Mouse (Mus musculus) layer of hippocampus, adult 9-11 months (tissue): ENCODE measurements around the gene Sdcbp2.

Experiments
- DNase-seq: peaks from one replicate; pipeline ENCODE4 v3.0.0; 2022

Gene Sdcbp2

DNA sequence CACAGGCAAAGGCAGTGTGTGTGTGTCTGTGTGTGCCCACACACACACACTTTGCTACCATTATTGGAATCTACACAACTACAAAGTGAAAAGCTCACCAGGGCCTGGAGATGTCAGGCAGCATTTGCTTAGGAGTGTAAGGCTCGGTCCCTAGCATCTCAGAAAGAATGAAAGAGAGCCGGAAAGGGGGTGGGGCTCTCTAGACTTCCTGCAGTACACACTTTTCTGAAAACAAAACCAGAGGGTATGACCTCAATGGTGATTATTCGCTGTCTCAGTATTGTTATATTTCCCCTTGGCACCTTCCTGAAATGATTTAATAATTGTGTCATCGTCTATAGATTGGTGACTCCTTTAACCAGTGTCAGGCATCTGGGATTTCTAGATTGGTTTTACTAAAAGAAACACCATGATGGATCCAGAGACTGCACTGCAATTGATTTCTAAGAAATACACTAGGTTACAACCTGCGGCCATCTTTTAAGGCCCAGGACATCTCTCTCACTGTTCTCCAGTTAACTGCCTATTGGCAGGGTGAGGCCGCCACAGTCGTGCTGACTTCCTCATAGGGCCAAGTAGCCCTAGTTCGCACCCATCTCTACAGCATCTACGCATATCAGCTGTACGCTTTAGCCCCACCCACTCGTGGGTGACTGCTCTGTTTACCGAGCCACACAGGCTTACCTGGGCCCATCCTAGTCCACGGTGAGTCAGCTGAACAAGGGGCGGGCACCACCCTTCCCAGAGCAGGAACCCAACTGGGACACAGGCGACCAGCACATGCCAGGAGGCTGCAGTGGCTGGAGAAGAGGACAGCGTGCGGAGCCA, at the start of gene Sdcbp2:
Gene Sdcbp2, plus strand, starts transcription at position 750 of the 828 bp plus-strand sequence.
- no peak for DNase-seq

DNA sequence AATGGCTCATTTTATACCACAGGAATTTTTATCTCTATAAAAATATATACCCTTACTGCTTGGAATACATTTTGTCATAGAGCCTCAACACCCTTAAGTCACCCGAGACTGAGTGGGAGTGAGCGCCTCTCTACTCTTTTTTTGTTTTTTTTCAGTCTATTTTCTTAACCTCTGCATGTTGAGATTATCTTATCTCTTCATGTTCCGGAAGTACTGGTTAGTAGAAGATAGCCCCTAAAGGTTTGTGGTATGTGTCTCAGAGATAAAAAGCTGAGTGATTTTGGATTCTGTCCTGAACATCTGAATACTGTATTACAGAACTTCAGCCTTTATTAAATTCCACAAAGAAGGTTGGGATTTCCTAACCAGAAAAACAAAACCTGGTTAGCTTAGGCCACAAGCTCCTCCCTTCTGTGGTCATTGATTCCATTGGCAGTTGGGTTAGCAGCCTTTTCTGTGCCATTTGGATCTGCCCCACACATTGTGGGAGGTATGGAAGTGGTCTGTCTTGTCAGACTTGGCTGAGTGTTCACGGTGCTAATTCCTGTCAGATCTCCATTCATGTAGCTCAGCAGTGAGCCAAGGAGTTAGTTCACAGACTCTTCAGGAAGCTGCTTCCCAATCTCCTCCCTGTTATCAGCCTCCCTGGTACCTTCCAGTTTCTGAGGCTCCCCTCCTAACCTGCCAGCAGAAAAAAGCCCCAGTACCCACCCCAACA, 47.9 kb upstream of the Sdcbp2 start:
- DNase-seq: no peak

DNA sequence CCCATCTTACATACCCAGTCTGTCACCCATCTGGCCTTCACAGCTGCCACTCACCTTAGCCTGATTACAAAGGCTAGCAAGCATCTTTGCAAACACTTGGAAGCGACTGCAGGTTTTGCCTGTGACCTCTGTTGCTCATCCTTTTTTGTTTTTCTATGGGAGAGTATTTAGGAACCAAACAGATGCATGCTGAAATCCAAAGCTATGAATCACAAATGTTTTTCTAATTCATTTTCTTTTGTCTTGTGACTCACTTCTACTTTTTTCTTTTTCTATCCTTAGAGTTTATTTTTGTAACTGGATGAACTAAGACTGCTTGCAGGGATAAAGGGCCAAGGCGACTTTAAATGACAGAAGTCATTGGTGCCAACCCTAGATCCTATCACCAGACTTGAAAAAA, 46.9 kb upstream of the Sdcbp2 start:
- no peak for DNase-seq

DNA sequence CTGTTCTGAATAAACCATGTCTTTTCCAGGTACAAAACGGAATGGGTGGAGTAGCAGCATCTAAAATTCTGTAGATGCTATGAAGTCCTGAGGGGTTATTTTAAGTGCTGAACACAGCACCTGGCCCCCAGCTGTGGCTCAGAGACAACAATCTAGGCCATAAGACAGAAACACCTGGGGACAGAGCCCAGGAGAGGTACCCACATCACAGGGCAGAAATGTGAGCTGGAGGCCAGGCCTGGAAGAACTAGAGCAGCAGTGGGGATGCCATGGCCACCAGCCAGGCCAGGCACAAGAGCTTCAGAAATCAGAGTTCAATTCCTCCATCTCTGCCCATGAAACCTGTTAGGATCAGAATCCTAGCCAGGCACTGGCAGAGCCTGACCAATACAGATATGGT, 44.4 kb upstream of the Sdcbp2 start:
- DNase-seq: no peak

DNA sequence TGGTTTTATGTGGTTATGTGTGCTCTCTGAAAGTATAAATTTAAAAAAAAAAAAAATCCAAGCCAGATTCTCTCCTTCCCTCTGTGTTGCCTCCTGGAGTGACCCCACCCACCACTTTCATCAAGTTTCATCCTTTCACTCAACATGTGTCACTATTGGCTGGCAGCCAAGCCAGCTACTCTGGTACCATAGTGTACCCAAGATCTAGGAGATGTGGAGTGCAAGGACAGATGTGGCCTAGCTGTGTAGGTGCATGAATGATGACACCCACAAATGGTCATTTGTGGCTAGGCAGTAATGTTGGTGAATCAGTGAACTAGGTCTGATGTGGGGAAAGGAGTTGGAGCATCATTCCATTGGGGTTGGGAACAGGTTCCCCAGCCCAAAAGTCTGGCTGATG, 43.3 kb upstream of the Sdcbp2 start:
- DNase-seq: no peak

DNA sequence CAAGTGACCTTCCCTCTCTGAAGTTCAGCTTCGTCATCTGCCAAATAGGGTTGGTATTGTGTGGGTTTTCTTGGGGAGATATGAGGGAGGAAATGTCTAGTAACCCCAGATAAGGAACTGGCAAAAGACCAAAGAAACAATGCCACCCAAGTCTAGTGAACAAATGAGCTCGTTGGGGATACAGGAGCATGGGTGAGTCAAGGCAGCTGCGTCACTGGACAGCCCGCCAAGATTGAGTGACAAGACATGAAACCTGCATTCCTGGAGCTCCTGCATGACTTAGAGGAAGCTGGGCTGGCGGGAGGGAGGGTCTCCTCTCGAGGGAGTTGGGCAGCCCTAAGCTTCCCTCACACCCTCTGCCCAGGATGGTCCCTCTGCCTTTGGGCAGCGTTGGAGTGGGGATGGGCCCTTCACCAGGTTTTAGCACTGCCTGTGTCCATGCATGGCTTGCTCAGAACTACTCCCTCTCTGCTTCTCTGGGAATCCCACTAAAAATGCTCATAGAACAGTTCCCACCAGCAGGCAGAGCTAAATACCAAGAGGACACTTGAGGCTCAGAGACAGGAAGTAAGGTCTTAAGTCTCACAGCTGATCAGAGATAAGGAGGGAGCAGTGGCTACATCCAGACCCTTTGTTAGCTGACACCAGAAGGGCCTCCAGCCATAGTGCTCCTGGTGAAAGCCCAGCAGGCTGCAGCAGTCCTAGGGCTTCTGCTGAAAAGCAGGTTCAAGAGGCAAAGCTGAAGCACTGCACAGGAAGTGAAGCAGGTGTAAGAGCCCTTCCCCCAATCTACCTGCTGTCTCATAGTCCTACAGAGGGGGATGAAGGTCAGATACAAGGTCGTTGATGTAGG, 41.8 kb upstream of the Sdcbp2 start:
- DNase-seq: no peak

DNA sequence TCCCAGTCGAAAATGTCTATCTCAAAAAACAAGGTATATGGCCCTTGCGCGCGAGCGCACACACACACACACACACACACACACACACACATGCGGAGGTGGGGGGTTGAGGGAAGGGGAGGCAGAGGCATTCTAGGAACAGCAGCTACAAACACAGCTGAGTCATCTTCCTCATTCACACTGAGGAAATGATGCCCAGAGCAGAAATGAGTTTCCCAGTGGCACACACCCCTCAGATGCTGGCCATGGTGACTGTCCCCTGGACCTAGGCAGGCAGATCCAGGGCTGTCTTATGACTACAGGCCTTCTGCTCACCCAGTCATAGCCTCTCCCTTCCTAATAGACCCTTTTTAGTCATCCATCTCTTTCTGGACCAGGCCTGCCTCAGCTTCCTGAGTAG, 38.8 kb upstream of the Sdcbp2 start:
- DNase-seq: no peak

GRCm38 (mm10) chr2:151535961-151536617, 36.3 kb upstream of the Sdcbp2 start:
- DNase-seq: no peak

DNA sequence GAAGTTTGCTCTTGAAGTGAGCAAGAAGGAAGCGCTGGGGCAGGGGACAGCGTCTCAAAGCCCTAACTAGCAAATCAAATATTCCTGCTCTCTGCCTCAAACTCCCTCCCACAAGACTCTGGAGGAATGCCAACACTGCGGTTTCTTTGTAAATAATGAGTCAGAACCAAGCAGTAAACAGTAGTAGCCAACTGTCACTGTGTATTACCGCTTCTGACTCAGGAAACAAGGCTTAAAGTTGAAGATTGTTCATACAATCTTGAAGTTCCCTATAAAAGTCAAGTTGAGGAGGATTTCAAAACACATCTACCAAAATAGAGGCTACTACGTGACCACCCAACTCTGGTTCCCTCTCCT, 35.8 kb upstream of the Sdcbp2 start:
- peak; percentile 70 for DNase-seq

DNA sequence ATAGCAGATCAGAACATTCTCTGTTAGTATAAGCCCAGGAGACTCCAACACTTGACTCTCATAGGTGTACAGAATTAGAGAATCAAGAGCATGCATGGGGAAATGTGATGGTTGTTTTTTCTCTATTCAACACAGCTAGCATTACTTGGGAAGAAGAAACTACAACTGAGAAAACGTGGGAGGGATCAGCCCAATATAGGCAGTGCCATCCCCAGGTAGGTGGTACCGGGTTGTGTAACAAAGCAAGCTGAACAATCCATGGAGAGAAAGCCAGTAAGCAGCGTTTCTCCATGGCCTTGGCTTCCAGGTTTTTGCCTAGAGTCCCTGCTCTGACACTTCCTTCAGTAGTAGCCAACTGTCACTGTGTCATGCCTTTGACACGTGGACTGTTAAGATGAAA, 33.8 kb upstream of the Sdcbp2 start:
- DNase-seq: no peak

- peak; percentile 96 for DNase-seq
These were observed 29.9 kb upstream of the Sdcbp2 start, which contains the start of gene Fkbp1a for GRCm38 (mm10) chr2:151542323-151543062. Gene Fkbp1a (plus strand): TSS chr2:151542483.

- DNase-seq: peak; percentile 65
These were observed 29.1 kb upstream of the Sdcbp2 start for GRCm38 (mm10) chr2:151543063-151543895.

- DNase-seq: peak; percentile 81
These were observed 27.7 kb upstream of the Sdcbp2 start for GRCm38 (mm10) chr2:151544673-151545072.

GRCm38 (mm10) chr2:151546571-151546970, 25.9 kb upstream of the Sdcbp2 start:
- no peak for DNase-seq

DNA sequence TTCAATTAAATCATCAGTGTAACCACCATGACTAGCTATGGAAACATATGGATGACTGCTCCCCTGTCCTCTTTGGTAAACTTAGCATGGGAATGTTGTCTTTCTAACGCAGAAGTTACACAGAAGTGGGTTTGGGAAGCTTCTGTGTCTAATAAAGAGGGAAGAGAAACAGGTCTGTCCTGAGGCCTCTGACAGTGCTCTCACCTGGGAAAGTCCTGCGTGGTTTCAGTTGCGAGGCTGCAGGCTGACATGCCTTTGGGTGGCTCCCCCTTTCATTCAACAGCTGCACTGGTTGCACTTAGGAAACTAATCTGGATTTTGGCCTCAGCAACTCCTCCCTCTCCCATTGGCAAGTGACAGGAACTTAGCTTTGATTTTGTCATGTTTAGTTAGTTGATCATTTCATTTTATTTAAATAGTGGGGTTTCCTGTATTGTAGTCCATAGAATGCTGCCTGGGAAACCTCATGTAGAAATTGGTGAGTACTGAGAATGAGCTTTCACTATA, 22.8 kb upstream of the Sdcbp2 start:
- DNase-seq: no peak

DNA sequence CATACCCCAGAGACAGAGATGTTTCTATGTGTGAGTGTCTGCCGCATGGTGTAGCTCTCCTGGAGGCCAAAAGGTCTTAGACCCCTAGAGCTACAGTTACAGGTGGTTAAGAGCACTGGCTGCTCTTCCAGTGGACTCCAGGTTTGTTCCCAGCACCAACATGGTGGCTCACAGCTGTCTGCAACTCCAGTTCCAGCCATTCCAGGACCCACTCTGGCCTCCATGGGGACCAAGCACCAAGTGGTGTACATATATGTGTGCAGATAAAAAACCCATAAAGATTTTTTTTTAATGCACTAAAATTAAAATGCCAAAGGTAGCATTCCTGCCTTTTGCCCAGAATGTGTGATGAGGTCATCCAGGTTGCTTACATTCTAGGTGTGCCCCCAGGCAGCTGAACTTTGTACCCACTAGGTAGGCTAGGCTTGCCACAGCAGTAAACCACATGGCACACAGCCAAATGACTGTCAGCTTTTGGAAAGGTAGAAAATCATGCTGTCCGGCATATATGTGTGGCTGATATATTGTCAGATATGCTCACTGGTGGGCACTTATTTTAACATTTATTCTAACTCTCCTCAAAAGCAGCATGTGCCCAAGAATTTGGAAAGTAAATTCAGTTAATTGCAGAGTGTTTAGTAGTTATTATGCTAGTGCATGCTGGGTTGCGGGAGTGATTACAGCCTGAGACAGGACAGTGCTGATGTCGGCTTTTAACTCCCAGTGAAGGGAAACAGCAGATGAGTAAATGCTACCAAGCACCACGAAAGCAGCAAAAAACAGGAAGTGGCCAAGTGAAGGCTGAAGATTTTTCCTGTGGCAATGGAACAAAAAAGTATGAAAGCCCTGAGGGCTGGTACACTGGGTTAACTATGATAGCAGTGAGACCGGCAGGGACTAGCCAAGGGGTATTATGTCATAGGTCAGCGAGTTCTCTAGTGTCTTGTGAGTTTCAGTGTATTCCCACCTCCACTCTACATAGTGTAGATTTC, 9.2 kb upstream of the Sdcbp2 start:
- DNase-seq: no peak

GRCm38 (mm10) chr2:151564006-151564405, 8.4 kb upstream of the Sdcbp2 start:
- no peak for DNase-seq

DNA sequence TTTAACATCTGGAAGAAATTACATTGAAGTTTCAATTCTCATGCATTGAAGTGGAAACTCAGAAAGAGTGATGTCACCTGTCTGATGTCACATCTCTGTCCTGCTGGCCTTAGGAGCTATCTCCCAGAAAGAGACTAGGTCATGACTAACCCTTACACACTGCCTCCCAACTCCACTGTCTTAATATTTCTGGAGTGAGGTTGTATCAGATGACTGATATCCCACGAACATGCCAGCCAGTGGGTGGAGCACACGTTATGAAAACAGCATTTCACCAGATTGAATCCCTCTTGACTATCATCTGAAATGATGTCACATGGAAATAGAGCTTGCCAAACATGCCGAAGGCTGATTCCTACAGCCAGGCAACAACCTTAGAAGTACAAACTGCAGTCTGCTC, 7.4 kb upstream of the Sdcbp2 start:
- DNase-seq: peak; percentile 60

DNA sequence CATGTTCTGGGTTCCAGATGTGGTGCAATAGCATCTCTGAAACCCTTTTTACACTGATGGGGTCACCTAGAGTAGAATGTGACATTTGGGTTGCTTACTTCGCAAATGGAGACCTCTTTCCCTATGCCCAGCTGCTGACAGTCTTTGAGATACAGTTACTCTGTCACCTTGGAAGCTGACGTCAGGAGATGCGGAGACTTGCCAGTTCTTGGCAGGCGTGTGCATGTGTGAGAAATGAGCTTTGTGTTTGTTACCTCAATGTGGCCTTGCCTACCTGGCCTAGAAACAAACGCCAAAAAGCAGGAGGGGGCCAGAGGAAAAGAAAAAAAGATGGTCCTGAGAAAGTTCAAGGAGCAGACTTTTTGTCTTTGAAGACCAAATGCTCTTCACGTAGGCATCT, 5.6 kb upstream of the Sdcbp2 start:
- DNase-seq: no peak

DNA sequence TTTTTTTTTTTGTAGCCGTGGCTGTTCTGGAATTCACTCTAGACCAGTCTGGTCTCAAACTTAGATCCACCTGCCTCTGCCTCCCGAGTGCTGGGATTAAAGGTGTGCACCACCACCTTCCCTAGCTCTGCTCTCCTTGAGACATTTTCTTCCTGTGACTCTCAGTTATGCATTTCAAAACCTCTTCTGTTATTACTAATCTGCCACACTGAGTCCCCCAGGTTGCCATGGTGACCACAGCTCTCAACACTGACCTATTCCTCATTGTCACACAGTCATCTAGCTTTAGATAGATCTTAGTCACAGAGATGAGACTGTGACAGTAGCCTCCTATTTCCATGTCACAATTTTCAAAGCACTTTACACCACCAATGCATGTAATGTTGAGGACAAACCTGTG, 3.0 kb upstream of the Sdcbp2 start:
- no peak for DNase-seq
